Mouse (Mus musculus) stomach, postnatal 0 days (tissue): Measurements from ENCODE around the gene Gm572. TPM values are rescaled to one million over a fixed set of nuclear protein-coding genes. Genes with fewer than 3 reads are reported as not detected.

ENCODE experiments used
- ATAC-seq: fragments of 200-750 bp; cut with Nextera tagmentation; 2 replicates; pipeline ENCODE4 v1.8.0; 2017; ENCODE audit not compliant: low FRiP score, low TSS enrichment
- DNase-seq: peaks from one replicate; pipeline ENCODE4 v3.0.0-alpha.2; 2016; ENCODE audit warnings: low spot score
- H3K27ac ChIP-seq: fragments of 300-500 bp; sonication (generic); replicated peaks from 2 replicates; pipeline ENCODE4 v1.5.1; 2014; ENCODE audit warnings: mild to moderate bottlenecking, control low read depth
- H3K27me3 ChIP-seq: fragments of 300-500 bp; sonication (generic); 2 replicates; pipeline ENCODE4 v1.6.1; 2014; ENCODE audit warnings: low read length; ENCODE audit not compliant: control insufficient read depth, insufficient read depth
- H3K36me3 ChIP-seq: fragments of 300-500 bp; sonication (generic); 2 replicates; pipeline ENCODE4 v1.6.1; 2014; ENCODE audit warnings: low read length, mixed read lengths; ENCODE audit not compliant: control insufficient read depth, insufficient read depth
- H3K4me1 ChIP-seq: fragments of 300-500 bp; sonication (generic); replicated peaks from 2 replicates; pipeline ENCODE4 v1.6.1; 2014; ENCODE audit warnings: antibody characterized with exemption; ENCODE audit not compliant: control insufficient read depth, insufficient read depth
- H3K4me2 ChIP-seq: fragments of 300-500 bp; sonication (generic); replicated peaks from 2 replicates; pipeline ENCODE4 v1.6.1; 2014; ENCODE audit warnings: low read depth, mild to moderate bottlenecking, control low read depth, moderate library complexity
- H3K4me3 ChIP-seq: fragments of 300-500 bp; sonication (generic); 2 replicates; pipeline ENCODE4 v1.5.1; 2014; ENCODE audit warnings: low read depth, low read length, control low read depth
- H3K9ac ChIP-seq: fragments of 300-500 bp; sonication (generic); 2 replicates; pipeline ENCODE4 v1.6.1; 2014; ENCODE audit warnings: mild to moderate bottlenecking, low read length, control low read depth, mixed read lengths
- H3K9me3 ChIP-seq: fragments of 300-500 bp; sonication (generic); 2 replicates; pipeline ENCODE4 v1.6.1; 2016; ENCODE audit warnings: low read length; ENCODE audit not compliant: control insufficient read depth
- CTCF ChIP-seq: IDR thresholded peaks from 2 replicates; pipeline ENCODE4 v1.5.1; 2016; ENCODE audit warnings: antibody characterized with exemption, low read depth, mild to moderate bottlenecking, moderate library complexity
- EP300 ChIP-seq: optimal IDR thresholded peaks from 2 replicates; pipeline ENCODE3; 2016; ENCODE audit warnings: antibody characterized with exemption
- WGBS: fragments of 180-500 bp; shearing (Covaris S2); extraction: QIAGEN DNeasy Blood & Tissue Kit; methylation state at CpG from one replicate; pipeline ENCODE4 v1.1.7; 2014; 5-methylcytosine and 5-hydroxymethylcytosine counted together
- polyA plus RNA-seq: library from polyadenylated mRNA; unstranded; fragments of >200 nt; fragmentation: Nextera tagmentation; extraction: Ambion mirVana; gene quantifications from 2 replicates; pipeline ENCODE4 v1.2.1, GENCODE M21; 2015

Gm572 gene
- polyA plus RNA-seq, 1 experiment from 2014 or later, result 0.16 TPM

- Histone ChIP-seq H3K27me3 (no peaks in the 10 kb centered on the region), H3K4me1 (no peaks in the 10 kb centered on the region), H3K9me3 (no peaks in the 10 kb centered on the region), H3K4me3 (no peak overlapping the region), H3K9ac (no peak overlapping the region), H3K4me2 (no peak overlapping the region), H3K27ac (no peak overlapping the region), H3K36me3 (no peaks in the 10 kb centered on the region)
- no peak for TF ChIP-seq EP300
- no peak for TF ChIP-seq CTCF
- no peak for DNase-seq
- no peak for ATAC-seq
- 83% methylated on average over 5 of the region's 5 CpGs for WGBS
Observed at GRCm38 (mm10) chr4:148641121-148641520, 2.0 kb upstream of the Gm572 start.

- no peak overlapping the region for H3K9ac ChIP-seq
- H3K4me1 ChIP-seq, result no peaks in the 10 kb centered on the region
- DNase-seq, result peak; percentile 87
- peak; percentile 87 for TF ChIP-seq CTCF
- TF ChIP-seq EP300, result no peak
- no peaks in the 10 kb centered on the region for H3K27me3 ChIP-seq
- peak; percentile 43; the same call in 1 of the 2 replicates for ATAC-seq
- no peak overlapping the region for H3K4me3 ChIP-seq
- no peak overlapping the region for H3K27ac ChIP-seq
- no peaks in the 10 kb centered on the region for H3K36me3 ChIP-seq
- H3K4me2 ChIP-seq, result peak overlapping the region; percentile 46
- H3K9me3 ChIP-seq, result no peaks in the 10 kb centered on the region
- 4% methylated on average over 9 of the region's 9 CpGs for WGBS
Observed at GRCm38 (mm10) chr4:148644157-148644511, 1.0 kb downstream of the Gm572 start.

GRCm38 (mm10) chr4:148644926-148645325, 1.8 kb downstream of the Gm572 start:
- no peaks in the 10 kb centered on the region for H3K27me3 ChIP-seq
- H3K9ac ChIP-seq, result no peak overlapping the region
- H3K4me1 ChIP-seq, result no peaks in the 10 kb centered on the region
- no peak overlapping the region for H3K4me2 ChIP-seq
- no peaks in the 10 kb centered on the region for H3K36me3 ChIP-seq
- no peak overlapping the region for H3K4me3 ChIP-seq
- TF ChIP-seq EP300, result no peak
- no peak for TF ChIP-seq CTCF
- WGBS, result 85% methylated on average over 6 of the region's 6 CpGs
- ATAC-seq (no peak), DNase-seq (no peak)
- H3K9me3 ChIP-seq, result no peaks in the 10 kb centered on the region
- no peak overlapping the region for H3K27ac ChIP-seq

- Histone ChIP-seq H3K4me2 (no peak overlapping the region), H3K36me3 (no peaks in the 10 kb centered on the region), H3K9me3 (no peaks in the 10 kb centered on the region), H3K27ac (no peak overlapping the region), H3K27me3 (no peaks in the 10 kb centered on the region), H3K4me3 (no peak overlapping the region), H3K4me1 (no peaks in the 10 kb centered on the region), H3K9ac (no peak overlapping the region)
- no peak for TF ChIP-seq EP300
- no peak for TF ChIP-seq CTCF
- 20% methylated on average over 11 of the region's 11 CpGs for WGBS
- DNase-seq (peak; percentile 61), ATAC-seq (peak; percentile 55)
Observed at GRCm38 (mm10) chr4:148646616-148647015, 3.5 kb downstream of the Gm572 start.

- H3K36me3 ChIP-seq, result no peaks in the 10 kb centered on the region
- H3K9me3 ChIP-seq, result no peaks in the 10 kb centered on the region
- 69% methylated on average over 3 of the region's 3 CpGs for WGBS
- no peak for DNase-seq
- TF ChIP-seq EP300 (no peak), CTCF (peak; percentile 64)
- ATAC-seq, result no peak
- H3K4me3 ChIP-seq, result no peak overlapping the region
- H3K27me3 ChIP-seq, result no peaks in the 10 kb centered on the region
- H3K9ac ChIP-seq, result no peak overlapping the region
- H3K4me2 ChIP-seq, result no peak overlapping the region
- H3K4me1 ChIP-seq, result no peaks in the 10 kb centered on the region
- no peak overlapping the region for H3K27ac ChIP-seq
Observed at GRCm38 (mm10) chr4:148649309-148649708, 6.2 kb downstream of the Gm572 start.

DNA sequence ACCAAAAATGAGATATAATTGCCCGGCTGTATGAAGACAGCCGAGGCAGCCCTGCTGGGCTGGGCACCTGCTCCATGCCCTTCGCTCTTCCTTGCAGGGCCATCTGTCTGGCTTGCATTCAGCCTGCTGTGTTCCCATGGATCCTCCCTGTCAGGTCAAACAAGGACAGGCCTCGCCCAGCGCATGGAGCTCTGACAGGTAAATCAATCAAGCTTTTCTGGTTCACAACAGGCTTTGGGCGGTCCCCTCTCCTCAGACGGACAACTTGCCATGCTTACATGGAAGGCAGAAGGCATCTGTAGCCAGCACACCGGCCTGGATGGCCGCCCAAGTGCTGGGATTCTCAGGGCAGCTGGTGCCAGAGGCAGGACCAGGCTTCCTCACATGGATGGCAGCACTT, 7.9 kb downstream of the Gm572 start:
- DNase-seq (peak; percentile 49), ATAC-seq (peak; percentile 56)
- TF ChIP-seq CTCF, result no peak
- TF ChIP-seq EP300, result peak; percentile 34
- no peaks in the 10 kb centered on the region for H3K9me3 ChIP-seq
- WGBS, result 38% methylated on average over 9 of the region's 9 CpGs
- no peaks in the 10 kb centered on the region for H3K27me3 ChIP-seq
- H3K4me2 ChIP-seq, result no peak overlapping the region
- no peaks in the 10 kb centered on the region for H3K4me1 ChIP-seq
- no peak overlapping the region for H3K9ac ChIP-seq
- H3K27ac ChIP-seq, result no peak overlapping the region
- H3K36me3 ChIP-seq, result no peaks in the 10 kb centered on the region
- no peak overlapping the region for H3K4me3 ChIP-seq
